Mouse (Mus musculus) limb, embryonic 13.5 days (tissue): ENCODE measurements around the gene Zfp663. TPM values are rescaled to one million over a fixed set of nuclear protein-coding genes. Genes with fewer than 3 reads are reported as not detected.

Experiments used
- ATAC-seq: fragments of 200-750 bp; cut with Nextera tagmentation; 2 replicates; pipeline ENCODE4 v1.8.0; 2017; ENCODE audit warnings: low read depth, moderate number of reproducible peaks, moderate TSS enrichment; ENCODE audit not compliant: low FRiP score
- H3K27ac ChIP-seq: fragments of 300-500 bp; sonication (generic); 2 replicates; pipeline ENCODE4 v1.5.1; 2015; ENCODE audit warnings: inconsistent platforms, mild to moderate bottlenecking, moderate library complexity
- H3K27me3 ChIP-seq: fragments of 300-500 bp; sonication (generic); 2 replicates; pipeline ENCODE4 v1.6.1; 2015; ENCODE audit warnings: mild to moderate bottlenecking, inconsistent platforms
- H3K36me3 ChIP-seq: fragments of 300-500 bp; sonication (generic); 2 replicates; pipeline ENCODE4 v1.6.1; 2015; ENCODE audit warnings: inconsistent platforms, mild to moderate bottlenecking, moderate library complexity
- H3K4me1 ChIP-seq: fragments of 300-500 bp; sonication (generic); 2 replicates; pipeline ENCODE4 v1.6.1; 2015; ENCODE audit warnings: inconsistent platforms
- H3K4me2 ChIP-seq: fragments of 300-500 bp; sonication (generic); replicated peaks from 2 replicates; pipeline ENCODE4 v1.6.1; 2015; ENCODE audit warnings: inconsistent platforms, mild to moderate bottlenecking, moderate library complexity
- H3K4me3 ChIP-seq: fragments of 300-500 bp; sonication (generic); 2 replicates; pipeline ENCODE4 v1.5.1; 2015; ENCODE audit warnings: moderate library complexity, mild to moderate bottlenecking, inconsistent platforms
- H3K9ac ChIP-seq: fragments of 300-500 bp; sonication (generic); 2 replicates; pipeline ENCODE4 v1.6.1; 2015; ENCODE audit warnings: mild to moderate bottlenecking, inconsistent platforms
- H3K9me3 ChIP-seq: fragments of 300-500 bp; sonication (generic); 2 replicates; pipeline ENCODE4 v1.6.1; 2016; ENCODE audit warnings: inconsistent platforms
- WGBS: fragments of 180-500 bp; shearing (Covaris S2); methylation state at CpG from one replicate; pipeline ENCODE4 v1.1.7; 2015; 5-methylcytosine and 5-hydroxymethylcytosine counted together
- polyA plus RNA-seq: library from polyadenylated mRNA; unstranded; fragments of >200 nt; fragmentation: Nextera tagmentation; extraction: Ambion mirVana; gene quantifications from 2 replicates; pipeline ENCODE4 v1.2.1, GENCODE M21; 2015

Gene Zfp663
- polyA plus RNA-seq, 1 experiment from 2014 or later = 0.75 TPM

DNA sequence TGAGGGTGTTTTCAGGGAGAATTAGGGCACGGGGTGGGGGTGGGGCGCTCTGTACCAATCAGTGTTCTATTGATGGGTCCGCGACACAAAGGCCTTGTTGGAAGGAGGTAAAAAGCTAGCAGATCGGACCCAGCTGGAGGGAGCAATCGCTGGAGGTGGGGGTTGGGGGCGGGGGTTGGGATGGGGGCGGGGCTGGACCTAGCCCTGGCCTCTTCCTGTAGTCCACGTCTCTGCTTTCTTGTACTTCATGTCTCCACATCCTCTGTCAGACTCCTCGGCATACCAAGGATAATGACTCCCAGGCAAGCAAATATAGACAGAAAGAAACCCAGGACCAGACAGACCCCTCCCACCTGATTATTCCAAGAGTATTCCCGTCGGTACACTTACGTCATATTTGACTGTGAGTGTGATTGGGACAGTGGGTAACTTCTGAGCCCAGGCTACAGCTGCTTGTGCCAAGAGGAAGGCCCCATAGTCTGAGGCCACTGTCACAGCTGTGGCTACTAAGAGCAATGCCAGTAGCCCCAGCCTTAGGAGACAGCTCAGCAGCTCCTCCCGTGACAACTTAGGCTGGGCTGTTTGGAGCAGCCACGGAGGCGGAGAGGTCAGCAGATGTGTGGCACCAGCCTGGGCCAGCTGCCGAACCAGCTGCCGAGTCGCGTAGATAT, 28.4 kb upstream of the Zfp663 start:
- H3K9me3 ChIP-seq = no peaks in the 10 kb centered on the region
- no peaks in the 10 kb centered on the region for H3K27me3 ChIP-seq
- H3K36me3 ChIP-seq = no peaks in the 10 kb centered on the region
- no peak overlapping the region for H3K9ac ChIP-seq
- peak overlapping the region; percentile 52; the same call in 1 of the 2 replicates for H3K27ac ChIP-seq
- no peak overlapping the region for H3K4me3 ChIP-seq
- peak overlapping the region; percentile 21 for H3K4me2 ChIP-seq
- peak; percentile 43 for ATAC-seq
- WGBS = 34% methylated on average over 20 of the region's 20 CpGs
- H3K4me1 ChIP-seq = peaks cover 16% of the 10 kb centered on the region

GRCm38 (mm10) chr2:165392156-165392555, 23.6 kb upstream of the Zfp663 start:
- Histone ChIP-seq H3K27me3 (no peaks in the 10 kb centered on the region), H3K9ac (no peak overlapping the region), H3K9me3 (no peaks in the 10 kb centered on the region), H3K4me1 (peaks cover 7% of the 10 kb centered on the region), H3K27ac (no peak overlapping the region), H3K36me3 (no peaks in the 10 kb centered on the region), H3K4me3 (no peak overlapping the region), H3K4me2 (no peak overlapping the region)
- WGBS = 88% methylated on average over 4 of the region's 4 CpGs
- no peak for ATAC-seq

- 10% methylated on average over 8 of the region's 8 CpGs for WGBS
Observed at GRCm38 (mm10) chr2:165391561-165391960, 23.0 kb upstream of the Zfp663 start.

GRCm38 (mm10) chr2:165389299-165389952, 20.9 kb upstream of the Zfp663 start:
- Histone ChIP-seq H3K27ac (no peak overlapping the region), H3K4me1 (peaks cover 8% of the 10 kb centered on the region), H3K4me3 (no peak overlapping the region), H3K36me3 (peaks cover 24% of the 10 kb centered on the region), H3K27me3 (no peaks in the 10 kb centered on the region), H3K9ac (no peak overlapping the region), H3K4me2 (no peak overlapping the region), H3K9me3 (no peaks in the 10 kb centered on the region)
- no peak for ATAC-seq
- WGBS = 79% methylated on average over 6 of the region's 6 CpGs

More at GRCm38 (mm10) chr2:165391561-165391960, 23.0 kb upstream of the Zfp663 start:
- no peak overlapping the region for H3K4me3 ChIP-seq
- no peaks in the 10 kb centered on the region for H3K27me3 ChIP-seq
- H3K4me1 ChIP-seq = peaks cover 6% of the 10 kb centered on the region
- H3K36me3 ChIP-seq = peaks cover 3% of the 10 kb centered on the region
- no peaks in the 10 kb centered on the region for H3K9me3 ChIP-seq
- H3K4me2 ChIP-seq = no peak overlapping the region
- no peak overlapping the region for H3K9ac ChIP-seq
- ATAC-seq = no peak; the same call in 1 of the 2 replicates
- H3K27ac ChIP-seq = no peak overlapping the region

DNA sequence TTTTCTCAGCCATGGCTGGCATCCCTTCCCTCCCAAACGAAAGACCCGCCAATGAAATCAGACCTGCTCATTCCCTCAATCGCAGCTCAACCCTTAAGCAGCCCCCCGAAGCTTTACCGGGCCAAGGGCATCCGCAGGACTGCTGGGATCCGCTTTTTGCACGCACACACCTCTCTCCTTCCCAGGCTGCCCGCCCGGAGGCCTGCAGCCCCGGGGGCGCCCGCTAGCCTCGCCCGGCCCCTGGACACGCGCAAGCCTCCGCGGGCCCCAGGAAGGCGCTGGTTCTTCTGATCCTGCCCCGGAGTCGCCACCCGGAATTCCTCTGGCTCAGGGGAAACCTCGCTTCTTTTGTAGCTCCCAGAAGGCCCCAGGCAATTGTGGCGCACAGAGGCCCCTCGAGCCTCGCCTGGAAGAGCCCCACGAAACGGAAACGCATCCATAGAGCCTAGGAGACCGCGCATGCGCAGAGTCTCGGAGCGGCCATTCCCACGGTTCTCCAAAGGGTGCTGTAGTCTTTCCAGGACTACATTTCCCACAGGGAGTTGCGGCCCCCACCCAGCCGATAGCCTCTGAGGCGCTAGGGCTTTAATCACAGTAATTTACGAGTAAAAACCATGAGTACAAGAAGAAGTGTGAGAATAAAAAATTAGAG, 19.4 kb upstream of the Zfp663 start, which contains the start of gene Zfp334:
Gene Zfp334 (minus strand): TSS at position 416 of the 652 bp plus-strand sequence.
- H3K4me2 ChIP-seq = peak within 1 kb of the TSS; percentile 82
- under 1% methylated on average over 40 of the region's 40 CpGs for WGBS
- peak; percentile 92 for ATAC-seq

DNA sequence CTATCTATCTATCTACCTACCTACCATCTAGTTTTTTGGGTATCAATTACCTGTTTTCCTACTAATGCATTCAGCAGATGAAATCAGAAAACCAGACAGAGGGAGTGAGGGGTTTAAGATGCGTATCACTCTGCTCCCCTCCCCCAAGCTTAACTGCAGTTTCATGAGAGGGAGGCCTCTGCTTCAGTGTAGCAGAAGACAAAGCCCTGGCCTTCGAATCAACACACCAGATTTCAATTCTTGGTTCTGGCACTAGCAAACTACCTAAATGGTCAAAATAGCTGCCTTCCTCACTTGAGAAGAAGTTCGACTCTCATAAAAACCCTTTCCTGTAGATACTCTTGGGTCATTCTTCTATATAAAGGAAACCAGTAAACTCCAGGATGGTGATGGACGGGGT, 18.8 kb upstream of the Zfp663 start:
- Histone ChIP-seq H3K36me3 (peaks cover 44% of the 10 kb centered on the region), H3K27me3 (no peaks in the 10 kb centered on the region), H3K27ac (peak overlapping the region; percentile 77; the same call in 1 of the 2 replicates), H3K4me1 (peaks cover 8% of the 10 kb centered on the region), H3K4me2 (peak overlapping the region; percentile 82), H3K9me3 (no peaks in the 10 kb centered on the region), H3K9ac (peak overlapping the region; percentile 94), H3K4me3 (peak overlapping the region; percentile 83)
- 4% methylated on average over 4 of the region's 4 CpGs for WGBS
- no peak for ATAC-seq

More for the DNA sequence above, 19.4 kb upstream of the Zfp663 start, which contains the start of gene Zfp334:
- Histone ChIP-seq H3K4me3 (peak within 1 kb of the TSS; percentile 83), H3K27me3 (no peaks in the 10 kb centered on the region), H3K36me3 (peaks cover 38% of the 10 kb centered on the region), H3K9me3 (no peaks in the 10 kb centered on the region), H3K27ac (peak within 1 kb of the TSS; percentile 77), H3K9ac (peak within 1 kb of the TSS; percentile 94), H3K4me1 (peaks cover 8% of the 10 kb centered on the region)

DNA sequence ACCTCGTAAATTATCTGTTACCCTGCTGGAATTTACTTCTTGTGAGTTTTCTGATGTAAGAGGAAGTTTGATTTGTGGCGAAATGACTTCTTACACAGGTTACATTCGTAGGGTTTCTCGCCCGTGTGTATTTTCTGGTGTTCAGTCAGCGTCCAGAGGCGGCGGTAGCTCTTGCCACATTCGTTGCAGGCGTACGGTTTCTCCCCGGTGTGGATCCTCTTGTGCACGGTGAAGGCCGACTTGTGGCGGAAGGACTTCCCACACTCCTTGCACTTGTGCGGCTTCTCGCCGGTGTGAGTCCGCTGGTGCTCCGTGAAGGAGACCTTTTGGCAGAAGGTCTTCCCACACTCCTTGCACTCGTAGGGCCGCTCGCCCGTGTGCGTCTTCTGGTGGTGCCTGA, 11.5 kb upstream of the Zfp663 start:
- Histone ChIP-seq H3K36me3 (peaks cover 95% of the 10 kb centered on the region), H3K4me3 (no peak overlapping the region), H3K27me3 (no peaks in the 10 kb centered on the region), H3K9ac (no peak overlapping the region), H3K4me2 (no peak overlapping the region), H3K27ac (no peak overlapping the region), H3K4me1 (no peaks in the 10 kb centered on the region), H3K9me3 (peaks cover 23% of the 10 kb centered on the region)
- no peak for ATAC-seq
- 95% methylated on average over 25 of the region's 25 CpGs for WGBS

DNA sequence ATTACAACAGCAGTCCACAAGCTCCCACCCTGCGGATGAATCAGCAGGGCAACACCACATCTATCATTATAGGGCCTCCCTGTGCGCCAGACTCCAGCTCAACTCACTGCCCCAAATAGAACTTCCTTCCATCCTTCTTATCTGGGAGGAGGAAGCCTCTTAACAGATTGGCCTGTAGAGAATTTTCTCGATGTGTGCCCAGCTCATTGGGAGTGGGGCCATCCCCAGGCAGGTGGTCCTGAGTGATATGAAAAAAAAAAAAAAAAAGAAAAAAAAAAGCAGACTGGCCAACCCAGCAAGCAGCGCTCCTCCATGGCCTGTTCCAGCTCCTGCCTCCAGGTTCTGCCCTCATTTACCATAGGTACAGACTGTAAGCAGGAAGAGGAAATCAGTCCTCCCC, 7.5 kb upstream of the Zfp663 start:
- 89% methylated on average over 4 of the region's 4 CpGs for WGBS
- H3K9ac ChIP-seq = no peak overlapping the region
- no peak overlapping the region for H3K4me2 ChIP-seq
- H3K9me3 ChIP-seq = peaks cover 12% of the 10 kb centered on the region
- H3K27me3 ChIP-seq = no peaks in the 10 kb centered on the region
- ATAC-seq = no peak
- H3K27ac ChIP-seq = no peak overlapping the region
- H3K36me3 ChIP-seq = peaks cover 65% of the 10 kb centered on the region
- H3K4me3 ChIP-seq = no peak overlapping the region
- H3K4me1 ChIP-seq = no peaks in the 10 kb centered on the region

DNA sequence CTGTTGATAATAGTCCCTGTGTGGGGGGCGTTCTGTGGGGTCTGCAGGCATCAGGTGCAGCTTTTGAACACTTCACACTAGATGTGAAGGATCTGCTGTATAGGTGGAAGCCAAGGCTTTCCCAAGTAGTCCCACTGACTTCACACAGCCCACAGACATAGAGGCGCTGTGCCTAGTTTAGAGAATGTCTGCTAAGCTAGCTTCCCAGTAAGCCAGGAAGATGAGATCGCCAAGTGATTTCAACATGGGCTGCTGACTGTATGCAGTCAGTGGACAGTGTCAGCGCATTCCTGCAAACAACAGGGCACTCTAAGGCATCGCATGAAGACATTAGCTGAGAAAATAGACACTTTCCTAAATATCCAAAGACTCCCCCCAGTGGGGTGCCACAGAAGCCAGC, 6.9 kb upstream of the Zfp663 start:
- WGBS = 89% methylated on average over 5 of the region's 5 CpGs
- peaks cover 7% of the 10 kb centered on the region for H3K9me3 ChIP-seq
- no peak overlapping the region for H3K27ac ChIP-seq
- no peaks in the 10 kb centered on the region for H3K27me3 ChIP-seq
- H3K4me2 ChIP-seq = no peak overlapping the region
- H3K36me3 ChIP-seq = peaks cover 60% of the 10 kb centered on the region
- H3K4me3 ChIP-seq = no peak overlapping the region
- H3K4me1 ChIP-seq = no peaks in the 10 kb centered on the region
- ATAC-seq = no peak
- no peak overlapping the region for H3K9ac ChIP-seq

DNA sequence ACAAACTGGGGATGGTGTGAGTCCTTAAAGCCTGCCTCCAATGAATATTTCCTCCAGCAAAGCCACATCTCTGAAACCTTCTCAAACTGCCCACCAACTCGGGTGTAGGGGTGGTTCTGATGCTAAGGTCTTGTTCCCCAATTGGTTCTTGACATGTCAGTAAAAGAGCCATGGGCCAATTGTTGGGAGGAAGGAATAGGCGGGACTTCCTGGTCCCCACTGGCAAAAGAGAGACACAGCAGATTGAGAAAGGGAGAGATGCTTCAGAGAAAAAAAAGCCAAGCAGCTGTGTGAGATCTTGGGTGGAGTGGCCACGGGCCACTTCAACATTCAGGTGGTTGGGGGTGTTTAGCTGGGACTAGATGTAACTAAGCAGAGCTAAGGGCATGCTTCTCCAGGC, 2.5 kb upstream of the Zfp663 start:
- no peak for ATAC-seq
- peaks cover 16% of the 10 kb centered on the region for H3K4me1 ChIP-seq
- no peak overlapping the region for H3K9ac ChIP-seq
- H3K27me3 ChIP-seq = peaks cover 37% of the 10 kb centered on the region
- WGBS = 24% methylated on average over 3 of the region's 3 CpGs
- H3K4me2 ChIP-seq = peak overlapping the region; percentile 23; the same call in 1 of the 2 replicates
- peaks cover 20% of the 10 kb centered on the region for H3K36me3 ChIP-seq
- no peaks in the 10 kb centered on the region for H3K9me3 ChIP-seq
- H3K4me3 ChIP-seq = no peak overlapping the region
- no peak overlapping the region for H3K27ac ChIP-seq

GRCm38 (mm10) chr2:165370348-165370747, 1.8 kb upstream of the Zfp663 start:
- H3K9ac ChIP-seq = no peak overlapping the region
- WGBS = 75% methylated on average over 3 of the region's 3 CpGs
- no peak overlapping the region for H3K4me3 ChIP-seq
- H3K9me3 ChIP-seq = no peaks in the 10 kb centered on the region
- peaks cover 41% of the 10 kb centered on the region for H3K27me3 ChIP-seq
- H3K27ac ChIP-seq = no peak overlapping the region
- H3K36me3 ChIP-seq = peaks cover 12% of the 10 kb centered on the region
- peaks cover 16% of the 10 kb centered on the region for H3K4me1 ChIP-seq
- no peak for ATAC-seq
- H3K4me2 ChIP-seq = no peak overlapping the region

DNA sequence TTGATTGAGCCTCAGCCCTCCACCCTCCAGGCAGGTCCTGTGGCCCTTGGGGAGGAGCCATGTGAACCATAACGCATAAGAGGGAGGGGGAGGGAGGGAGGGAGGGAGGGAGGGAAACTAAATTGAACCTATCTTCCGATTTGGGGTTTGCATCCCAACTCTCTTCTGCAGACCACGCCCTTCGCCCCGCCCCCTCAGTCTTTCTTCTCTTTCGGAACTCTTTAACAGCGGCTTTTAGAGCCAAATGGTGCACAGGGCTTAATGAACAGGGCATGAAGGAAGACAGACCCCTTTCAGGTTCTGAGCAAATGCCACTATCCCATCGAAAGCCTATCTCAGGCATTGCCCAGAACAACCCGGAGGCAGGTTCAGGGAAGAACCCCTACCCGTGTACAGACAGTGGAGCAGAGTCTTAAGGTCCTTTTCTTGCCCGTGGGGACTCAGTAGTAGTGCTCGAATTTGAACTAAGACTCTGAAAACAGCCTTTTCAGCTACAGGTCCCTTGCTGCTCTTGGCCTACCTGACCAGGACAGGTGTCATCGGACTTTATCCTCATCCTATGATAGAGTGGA, 575 bp downstream of the Zfp663 start:
- 2% methylated on average over 13 of the region's 13 CpGs for WGBS
- no peak overlapping the region for H3K27ac ChIP-seq
- H3K9me3 ChIP-seq = no peaks in the 10 kb centered on the region
- peaks cover 16% of the 10 kb centered on the region for H3K4me1 ChIP-seq
- peak overlapping the region; percentile 33 for H3K4me3 ChIP-seq
- peaks cover 63% of the 10 kb centered on the region for H3K27me3 ChIP-seq
- ATAC-seq = no peak
- no peak overlapping the region; the same call in 1 of the 2 replicates for H3K9ac ChIP-seq
- no peaks in the 10 kb centered on the region for H3K36me3 ChIP-seq
- H3K4me2 ChIP-seq = peak overlapping the region; percentile 65
